Mouse (Mus musculus) embryonic fibroblast, embryonic 13.5 days (primary cell): ENCODE data around the gene A230072I06Rik.

Experiments used
- CTCF ChIP-seq: IDR thresholded peaks from 2 replicates; pipeline ENCODE4 v1.5.1; 2011; ENCODE audit warnings: mild to moderate bottlenecking, control low read depth, low read length, moderate library complexity, borderline replicate concordance; ENCODE audit not compliant: insufficient read depth
- POLR2A ChIP-seq: IDR thresholded peaks from 2 replicates; pipeline ENCODE4 v1.6.1; 2011; ENCODE audit warnings: low read depth, mild to moderate bottlenecking, control low read depth, low read length, moderate library complexity

- TF ChIP-seq CTCF (no peak), POLR2A (no peak)
These were observed 49.9 kb downstream of the A230072I06Rik start for GRCm38 (mm10) chr8:12328476-12328875.
